ENCODE assay signal across 7 mouse cellular contexts in genomic region chr19:6969665-6970381, GRCm38 (mm10). TPM values are rescaled to one million over a fixed set of nuclear protein-coding genes. Genes with fewer than 3 reads are reported as not detected.
DNase-seq lines count a peak whose midpoint lies in the region; ATAC-seq and TF ChIP-seq lines count a peak whose summit lies in the region.

No protein-coding gene starts in this region.

- no peak for DNase-seq in ES-E14 (ENCODE audit: low read depth, low spot score)
- DNase-seq in adrenal gland, postnatal 14 days = peak; percentile 90
- DNase-seq in liver = peak; percentile 90
- DNase-seq in testis, postnatal 14 days (ENCODE audit: low spot score) = peak; percentile 69

- H3K36me3 ChIP-seq in ES-E14 (ENCODE audit: control insufficient read depth, insufficient read depth, low read length, poor library complexity, severe bottlenecking) = peaks cover 15% of the 10 kb centered on the region
- H3K36me3 ChIP-seq in forebrain, embryonic 16.5 days (ENCODE audit: control insufficient read depth, insufficient read depth) = no peaks in the 10 kb centered on the region
- no peaks in the 10 kb centered on the region for H3K36me3 ChIP-seq in hindbrain, embryonic 13.5 days
- no peaks in the 10 kb centered on the region for H3K36me3 ChIP-seq in midbrain, embryonic 15.5 days (replicated peaks)

- 0 out of 2 replicates have a peak, but pooled peaks have one; percentile 11 for ATAC-seq in forebrain, embryonic 16.5 days
- 0 out of 2 replicates have a peak, but pooled peaks have one; percentile 0 for ATAC-seq in hindbrain, embryonic 13.5 days (ENCODE audit: low FRiP score)
- no peak for ATAC-seq in midbrain, embryonic 15.5 days (replicated peaks)

- H3K4me2 ChIP-seq in forebrain, embryonic 16.5 days (ENCODE audit: low read length) = peak overlapping the region; percentile 47
- peak overlapping the region; percentile 48 for H3K4me2 ChIP-seq in hindbrain, embryonic 13.5 days
- peak overlapping the region; percentile 37 for H3K4me2 ChIP-seq in midbrain, embryonic 15.5 days

- peaks cover 11 to 39% of the 10 kb centered on the region in 2 experiments; a peak in 3 of 4 replicates for H3K4me1 ChIP-seq in ES-E14 (ENCODE audit: control insufficient read depth in 2 of 2, insufficient read depth in 2 of 2, low read length in 2 of 2, poor library complexity in 1 of 2)
- H3K4me1 ChIP-seq in forebrain, embryonic 16.5 days (replicated peaks; ENCODE audit: control insufficient read depth, insufficient read depth, low read length) = peaks cover 16% of the 10 kb centered on the region
- H3K4me1 ChIP-seq in hindbrain, embryonic 13.5 days (replicated peaks) = peaks cover 33% of the 10 kb centered on the region
- H3K4me1 ChIP-seq in midbrain, embryonic 15.5 days = peaks cover 17% of the 10 kb centered on the region

- peak overlapping the region; percentile 74 to 87 for H3K4me3 ChIP-seq in ES-E14 (ENCODE audit: insufficient read depth in 1 of 2, low read depth in 1 of 2, low read length in 2 of 2, poor library complexity in 1 of 2, severe bottlenecking in 1 of 2)
- peak overlapping the region; percentile 42 for H3K4me3 ChIP-seq in forebrain, embryonic 16.5 days (replicated peaks; ENCODE audit: low read length)
- peak overlapping the region; percentile 41 for H3K4me3 ChIP-seq in hindbrain, embryonic 13.5 days
- peak overlapping the region; percentile 29 for H3K4me3 ChIP-seq in midbrain, embryonic 15.5 days

- peak overlapping the region; percentile 59; the same call in 1 of the 2 replicates for H3K27ac ChIP-seq in ES-E14 (ENCODE audit: insufficient read depth, low read depth, low read length, poor library complexity, severe bottlenecking)
- H3K27ac ChIP-seq in forebrain, embryonic 16.5 days (ENCODE audit: low read length) = no peak overlapping the region
- H3K27ac ChIP-seq in hindbrain, embryonic 13.5 days = no peak overlapping the region
- H3K27ac ChIP-seq in midbrain, embryonic 15.5 days = no peak overlapping the region

- H3K9me3 ChIP-seq in ES-E14 (ENCODE audit: control insufficient read depth, insufficient read depth, low read depth, low read length) = no peaks in the 10 kb centered on the region
- no peaks in the 10 kb centered on the region for H3K9me3 ChIP-seq in forebrain, embryonic 16.5 days (ENCODE audit: control insufficient read depth, low read length)
- no peaks in the 10 kb centered on the region for H3K9me3 ChIP-seq in hindbrain, embryonic 13.5 days
- H3K9me3 ChIP-seq in midbrain, embryonic 15.5 days = no peaks in the 10 kb centered on the region

- H3K9ac ChIP-seq in ES-E14 (ENCODE audit: insufficient read depth, low read depth, low read length, poor library complexity, severe bottlenecking) = peak overlapping the region; percentile 72
- H3K9ac ChIP-seq in forebrain, embryonic 16.5 days (replicated peaks; ENCODE audit: low read depth, low read length) = peak overlapping the region; percentile 57
- H3K9ac ChIP-seq in hindbrain, embryonic 13.5 days = peak overlapping the region; percentile 64
- no peak overlapping the region for H3K9ac ChIP-seq in midbrain, embryonic 15.5 days

- WGBS in forebrain, embryonic 16.5 days = under 1% methylated on average over 55 of the region's 55 CpGs
- WGBS in hindbrain, embryonic 13.5 days = 1% methylated on average over 36 of the region's 55 CpGs
- 2% methylated on average over 46 of the region's 55 CpGs for WGBS in midbrain, embryonic 15.5 days

- H3K27me3 ChIP-seq in forebrain, embryonic 16.5 days (replicated peaks; ENCODE audit: control insufficient read depth, insufficient read depth, low read length) = peaks cover 15% of the 10 kb centered on the region; the same call in 1 of the 2 replicates
- peaks cover 39% of the 10 kb centered on the region for H3K27me3 ChIP-seq in hindbrain, embryonic 13.5 days
- H3K27me3 ChIP-seq in midbrain, embryonic 15.5 days (replicated peaks) = peaks cover 22% of the 10 kb centered on the region

- in situ Hi-C loops in ES-E14 (cut with MboI; ENCODE audit: low sequenced_read_pairs in 2 of 2, unreplicated experiment in 2 of 2) = no loop called here

TF ChIP-seq in ES-E14, 5 proteins besides CTCF, POLR2A, EP300 and RAD21:
- TF ChIP-seq CHD2 (IDR thresholded peaks at IDR 0.05; ENCODE audit: low read depth, low read length) = no peak
- TF ChIP-seq ZC3H11A (IDR thresholded peaks at IDR 0.05; ENCODE audit: borderline replicate concordance, low read depth, low read length) = peak; percentile 21; the same call in 1 of the 2 replicates
- 0 out of 2 replicates have a peak, but pooled peaks have one; percentile 22 for TF ChIP-seq HCFC1 (IDR thresholded peaks at IDR 0.05; ENCODE audit: borderline replicate concordance, insufficient read depth, low read length)

RNA-seq across cellular contexts. Expression of gene Ppp1r14b, which starts 4.9 kb away (rescaled TPM):
- total RNA-seq in ES-E14 (2012; rRNA removed) = 365 and 385 TPM in 2 replicates
- total RNA-seq in adrenal gland, postnatal 14 days (2021) = 264 and 275 TPM in 2 replicates
- 132 and 140 TPM in 2 replicates for polyA plus RNA-seq in forebrain, embryonic 16.5 days (2015; fragmentation: Nextera tagmentation; extraction: Ambion mirVana)
- polyA plus RNA-seq in hindbrain, embryonic 13.5 days (2015; fragmentation: Nextera tagmentation; extraction: Ambion mirVana) = 114 and 143 TPM in 2 replicates
- polyA plus RNA-seq in midbrain, embryonic 15.5 days (2015; fragmentation: Nextera tagmentation; extraction: Ambion mirVana) = 188 and 196 TPM in 2 replicates

RNA-seq across cellular contexts. Expression of gene Plcb3, which starts 6.4 kb away (rescaled TPM):
- 42.3 and 55.1 TPM in 2 replicates for total RNA-seq in ES-E14 (2012; rRNA removed)
- 52.1 and 54.6 TPM in 2 replicates for total RNA-seq in adrenal gland, postnatal 14 days (2021)
- polyA plus RNA-seq in forebrain, embryonic 16.5 days (2015; fragmentation: Nextera tagmentation; extraction: Ambion mirVana) = 11.5 and 12.3 TPM in 2 replicates
- polyA plus RNA-seq in hindbrain, embryonic 13.5 days (2015; fragmentation: Nextera tagmentation; extraction: Ambion mirVana) = 11.5 and 11.7 TPM in 2 replicates
- polyA plus RNA-seq in midbrain, embryonic 15.5 days (2015; fragmentation: Nextera tagmentation; extraction: Ambion mirVana) = 11.3 TPM in 2 replicates

RNA-seq across cellular contexts. Expression of gene Fkbp2, which starts 10.5 kb away (rescaled TPM):
- 51.0 and 64.0 TPM in 2 replicates for total RNA-seq in ES-E14 (2012; rRNA removed)
- 115 and 121 TPM in 2 replicates for total RNA-seq in adrenal gland, postnatal 14 days (2021)
- polyA plus RNA-seq in forebrain, embryonic 16.5 days (2015; fragmentation: Nextera tagmentation; extraction: Ambion mirVana) = 73.8 and 101 TPM in 2 replicates
- 108 and 109 TPM in 2 replicates for polyA plus RNA-seq in hindbrain, embryonic 13.5 days (2015; fragmentation: Nextera tagmentation; extraction: Ambion mirVana)
- 120 and 126 TPM in 2 replicates for polyA plus RNA-seq in midbrain, embryonic 15.5 days (2015; fragmentation: Nextera tagmentation; extraction: Ambion mirVana)

RNA-seq across cellular contexts. Expression of gene Vegfb, which starts 17.6 kb away (rescaled TPM):
- 10.0 and 14.3 TPM in 2 replicates for total RNA-seq in ES-E14 (2012; rRNA removed)
- 116 and 122 TPM in 2 replicates for total RNA-seq in adrenal gland, postnatal 14 days (2021)
- 42.5 and 44.6 TPM in 2 replicates for polyA plus RNA-seq in forebrain, embryonic 16.5 days (2015; fragmentation: Nextera tagmentation; extraction: Ambion mirVana)
- 33.5 and 34.9 TPM in 2 replicates for polyA plus RNA-seq in hindbrain, embryonic 13.5 days (2015; fragmentation: Nextera tagmentation; extraction: Ambion mirVana)
- 46.7 and 47.9 TPM in 2 replicates for polyA plus RNA-seq in midbrain, embryonic 15.5 days (2015; fragmentation: Nextera tagmentation; extraction: Ambion mirVana)

RNA-seq across cellular contexts. Expression of gene Dnajc4, which starts 22.5 kb away (rescaled TPM):
- 14.0 and 22.0 TPM in 2 replicates for total RNA-seq in ES-E14 (2012; rRNA removed)
- 44.4 and 47.4 TPM in 2 replicates for total RNA-seq in adrenal gland, postnatal 14 days (2021)
- 18.3 and 23.3 TPM in 2 replicates for polyA plus RNA-seq in forebrain, embryonic 16.5 days (2015; fragmentation: Nextera tagmentation; extraction: Ambion mirVana)
- 24.2 and 25.9 TPM in 2 replicates for polyA plus RNA-seq in hindbrain, embryonic 13.5 days (2015; fragmentation: Nextera tagmentation; extraction: Ambion mirVana)
- polyA plus RNA-seq in midbrain, embryonic 15.5 days (2015; fragmentation: Nextera tagmentation; extraction: Ambion mirVana) = 24.1 and 25.6 TPM in 2 replicates

Comparison
In these comparisons a context has a peak if more than half of its experiments do, and no peak if none do; other contexts are left out.
1. H3K4me3 ChIP-seq: peak in every context shown above with its lines; median percentile 80 in ES-E14; 42 in forebrain, embryonic 16.5 days; 41 in hindbrain, embryonic 13.5 days; 29 in midbrain, embryonic 15.5 days.